Mouse (Mus musculus): ENCODE results near the gene Noto.

Gene Noto

DNA sequence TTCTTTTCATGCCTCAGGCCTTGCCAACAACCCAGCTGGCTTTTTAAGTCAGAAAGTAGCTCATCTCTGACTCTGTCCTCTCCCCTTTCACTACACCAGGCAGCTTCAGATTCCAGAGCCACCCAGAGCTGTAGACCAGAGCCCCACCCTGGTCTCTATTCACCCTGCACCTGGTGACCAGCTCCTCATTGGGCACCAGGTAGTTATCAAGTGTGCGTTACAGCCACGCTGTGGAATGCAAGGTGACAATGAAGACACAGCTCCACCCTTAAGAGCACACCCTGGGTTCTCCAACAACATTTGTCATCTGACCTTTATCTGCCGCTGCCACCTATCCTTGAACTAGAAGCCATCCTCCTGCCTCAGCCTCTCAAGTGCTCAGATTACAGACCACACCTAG lies 51.9 kb downstream of the Noto start:
- DNase-seq (ENCODE audit: inconsistent ontology term), result no peak

DNA sequence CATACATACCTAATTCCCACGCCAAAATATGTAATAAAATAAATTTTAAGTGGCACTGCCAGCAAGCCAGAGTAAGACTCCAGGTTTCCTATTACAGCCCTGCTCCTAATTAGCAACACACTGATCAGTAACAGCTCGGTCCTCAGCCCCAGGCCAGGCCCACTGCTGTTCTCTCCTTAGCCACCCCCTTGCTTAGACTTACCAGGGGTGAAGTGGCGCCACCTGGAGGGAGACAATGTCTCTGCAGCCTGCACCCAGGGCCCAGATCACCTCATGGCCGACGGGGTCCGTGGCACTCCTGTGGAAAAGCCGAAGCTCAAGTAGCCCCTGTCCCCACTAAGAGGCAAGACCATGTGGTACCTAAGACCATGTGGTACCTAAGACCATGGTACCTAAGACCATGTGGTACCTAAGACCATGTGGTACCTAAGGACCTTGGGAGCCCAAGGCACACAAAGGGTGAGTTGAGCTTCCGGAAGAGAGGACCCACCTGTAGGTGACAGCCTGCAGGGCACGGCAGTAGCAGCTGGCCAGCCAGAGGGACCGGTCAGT lies 53.8 kb downstream of the Noto start:
- DNase-seq (ENCODE audit: inconsistent ontology term), result no peak

DNA sequence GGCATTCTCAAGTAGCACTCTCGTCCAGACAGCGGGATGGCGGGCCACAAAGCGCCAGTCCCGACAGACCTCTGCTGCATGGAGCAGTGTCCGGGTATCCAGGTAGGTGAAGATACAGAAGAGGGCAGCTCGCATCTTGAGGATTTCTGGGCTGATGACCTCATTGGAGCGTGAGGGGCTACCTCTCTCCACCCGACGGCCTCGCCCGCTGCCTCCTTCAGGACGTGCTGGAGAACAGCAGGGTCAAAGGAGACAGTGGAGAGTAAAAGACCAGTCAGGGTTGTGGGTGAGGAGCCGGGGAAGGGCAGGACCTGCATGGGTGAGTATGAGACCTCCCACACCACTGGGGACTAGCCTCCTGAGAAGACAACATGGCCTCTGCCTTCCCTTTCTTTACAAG lies 54.7 kb downstream of the Noto start:
- no peak for DNase-seq (ENCODE audit: inconsistent ontology term)

All from Muller cell, postnatal 12 days (primary cell).